Mouse (Mus musculus): ENCODE data around the gene Grap2. TPM values are rescaled to one million over a fixed set of nuclear protein-coding genes. Genes with fewer than 3 reads are reported as not detected.

Gene Grap2
- 10 to 100 TPM; 27.9 to 51.6 (median 43.6) TPM for polyA plus RNA-seq (2017; shearing (Covaris generic))

GRCm38 (mm10) chr15:80572291-80572690, at the start of gene Grap2:
TSS of gene Grap2 (plus strand) at chr15:80572594.
- ATAC-seq, result peak; percentile 92

GRCm38 (mm10) chr15:80529955-80530869, 42.2 kb upstream of the Grap2 start:
- peak; percentile 25 for ATAC-seq

- no peak for ATAC-seq
Measured at GRCm38 (mm10) chr15:80531026-80531425, 41.4 kb upstream of the Grap2 start.

GRCm38 (mm10) chr15:80532281-80533072, 39.9 kb upstream of the Grap2 start:
- ATAC-seq, result no peak

GRCm38 (mm10) chr15:80533274-80533673, 39.1 kb upstream of the Grap2 start:
- no peak for ATAC-seq

- no peak for ATAC-seq
Measured at GRCm38 (mm10) chr15:80536051-80536450, 36.3 kb upstream of the Grap2 start.

GRCm38 (mm10) chr15:80538075-80538474, 34.3 kb upstream of the Grap2 start:
- peak; percentile 62 for ATAC-seq

- ATAC-seq, result peak; percentile 77
Measured at GRCm38 (mm10) chr15:80538671-80539340, 33.6 kb upstream of the Grap2 start.

- peak; percentile 41 for ATAC-seq
Measured at GRCm38 (mm10) chr15:80544115-80544514, 28.3 kb upstream of the Grap2 start.

GRCm38 (mm10) chr15:80545430-80545829, 27.0 kb upstream of the Grap2 start:
- no peak for ATAC-seq

GRCm38 (mm10) chr15:80554860-80555822, 17.3 kb upstream of the Grap2 start:
- peak; percentile 71 for ATAC-seq

- no peak for ATAC-seq
Measured at GRCm38 (mm10) chr15:80556021-80556420, 16.4 kb upstream of the Grap2 start.

GRCm38 (mm10) chr15:80557745-80558144, 14.6 kb upstream of the Grap2 start:
- no peak for ATAC-seq

- no peak for ATAC-seq
Measured at GRCm38 (mm10) chr15:80559534-80559933, 12.9 kb upstream of the Grap2 start.

GRCm38 (mm10) chr15:80559978-80560377, 12.4 kb upstream of the Grap2 start:
- no peak for ATAC-seq

- ATAC-seq, result peak; percentile 19
Measured at GRCm38 (mm10) chr15:80560646-80561580, 11.5 kb upstream of the Grap2 start.

GRCm38 (mm10) chr15:80562446-80562845, 9.9 kb upstream of the Grap2 start:
- ATAC-seq, result peak; percentile 81

- no peak for ATAC-seq
Measured at GRCm38 (mm10) chr15:80563634-80564208, 8.7 kb upstream of the Grap2 start.

- ATAC-seq, result no peak
Measured at GRCm38 (mm10) chr15:80565106-80565665, 7.2 kb upstream of the Grap2 start, which contains the start of gene Enthd1. TSS of gene Enthd1 (minus strand) at chr15:80565156.

- ATAC-seq, result no peak
Measured at GRCm38 (mm10) chr15:80566696-80567095, 5.7 kb upstream of the Grap2 start.

Measured in inflammation-experienced regulatory T-cells, adult 6 months (primary cell).